Mouse (Mus musculus) liver, embryonic 14.5 days (tissue): Measurements from ENCODE around the gene Plagl1. TPM values are rescaled to one million over a fixed set of nuclear protein-coding genes. Genes with fewer than 3 reads are reported as not detected.

Source experiments
- ATAC-seq: fragments of 200-750 bp; cut with Nextera tagmentation; 2 replicates; pipeline ENCODE4 v1.8.0; 2017; ENCODE audit warnings: moderate number of reproducible peaks, mild to moderate bottlenecking, moderate library complexity; ENCODE audit not compliant: insufficient read depth
- DNase-seq, 3 experiments: peaks; one replicate each; pipeline ENCODE4 v3.0.0-alpha.2; 2012 to 2013; ENCODE audit warnings: low read depth in 3 of 3, low spot score in 3 of 3
- H3K27ac ChIP-seq: fragments of 300-500 bp; sonication (generic); 2 replicates; pipeline ENCODE4 v1.5.1; 2014; ENCODE audit warnings: moderate library complexity, mild to moderate bottlenecking, control low read depth, inconsistent platforms
- H3K27me3 ChIP-seq: fragments of 300-500 bp; sonication (generic); 2 replicates; pipeline ENCODE4 v1.6.1; 2014; ENCODE audit warnings: mild to moderate bottlenecking, low read length, moderate library complexity; ENCODE audit not compliant: control insufficient read depth, insufficient read depth
- H3K36me3 ChIP-seq: fragments of 300-500 bp; sonication (generic); replicated peaks from 2 replicates; pipeline ENCODE4 v1.6.1; 2014; ENCODE audit warnings: low read depth; ENCODE audit not compliant: control insufficient read depth, insufficient read depth
- H3K4me1 ChIP-seq, 2 experiments: fragments of 200-500 bp in 1 of 2; fragments of 300-500 bp in 1 of 2; sonication (generic) in 1 of 2; replicated peaks; 2 replicates each; pipeline ENCODE4 v1.6.1; 2012 to 2014; ENCODE audit warnings: antibody characterized with exemption in 1 of 2, inconsistent platforms in 1 of 2, low read length in 1 of 2; ENCODE audit not compliant: control insufficient read depth in 2 of 2, insufficient read depth in 2 of 2
- H3K4me2 ChIP-seq: fragments of 300-500 bp; sonication (generic); 2 replicates; pipeline ENCODE4 v1.6.1; 2014; ENCODE audit warnings: low read depth, mild to moderate bottlenecking, control low read depth, moderate library complexity
- H3K4me3 ChIP-seq, 2 experiments: fragments of 200-500 bp in 1 of 2; fragments of 300-500 bp in 1 of 2; sonication (generic) in 1 of 2; 2 replicates each; pipeline ENCODE4 v1.5.1; 2012 to 2014; ENCODE audit warnings: low read depth in 2 of 2, low read length in 2 of 2, mild to moderate bottlenecking in 2 of 2, control low read depth in 1 of 2, inconsistent platforms in 1 of 2, moderate library complexity in 1 of 2; ENCODE audit not compliant: insufficient read depth in 1 of 2
- H3K9ac ChIP-seq: fragments of 300-500 bp; sonication (generic); replicated peaks from 2 replicates; pipeline ENCODE4 v1.6.1; 2014; ENCODE audit warnings: mild to moderate bottlenecking, control low read depth, moderate library complexity
- H3K9me3 ChIP-seq: fragments of 300-500 bp; sonication (generic); 2 replicates; pipeline ENCODE4 v1.6.1; 2016; ENCODE audit warnings: low read length, mixed read lengths; ENCODE audit not compliant: control insufficient read depth
- CTCF ChIP-seq: IDR thresholded peaks from 2 replicates; pipeline ENCODE4 v1.5.1; 2016; ENCODE audit warnings: antibody characterized with exemption, low read depth, control low read depth
- EP300 ChIP-seq: IDR thresholded peaks from 2 replicates; pipeline ENCODE4 v1.6.1; 2016; ENCODE audit warnings: antibody characterized with exemption, low read depth
- WGBS: fragments of 180-500 bp; shearing (Covaris S2); extraction: QIAGEN DNeasy Blood & Tissue Kit; methylation state at CpG from one replicate; pipeline ENCODE4 v1.1.7; 2014; ENCODE audit not compliant: insufficient replicate concordance; 5-methylcytosine and 5-hydroxymethylcytosine counted together
- polyA plus RNA-seq, 2 experiments: library from polyadenylated mRNA; depleted of rRNA in 1 of 2; stranded (reverse) in 1 of 2; unstranded in 1 of 2; fragments of >200 nt; fragmentation: Nextera tagmentation in 1 of 2; extraction: Ambion mirVana in 1 of 2; gene quantifications; 2 replicates each; pipeline versions ENCODE4 v1.2.1 to v1.2.3; 2012 to 2014

Plagl1 gene
- polyA plus RNA-seq (2012; rRNA removed) = 41.0 and 47.0 TPM in 2 replicates
- polyA plus RNA-seq (2014; fragmentation: Nextera tagmentation; extraction: Ambion mirVana) = 26.3 and 27.5 TPM in 2 replicates

DNA sequence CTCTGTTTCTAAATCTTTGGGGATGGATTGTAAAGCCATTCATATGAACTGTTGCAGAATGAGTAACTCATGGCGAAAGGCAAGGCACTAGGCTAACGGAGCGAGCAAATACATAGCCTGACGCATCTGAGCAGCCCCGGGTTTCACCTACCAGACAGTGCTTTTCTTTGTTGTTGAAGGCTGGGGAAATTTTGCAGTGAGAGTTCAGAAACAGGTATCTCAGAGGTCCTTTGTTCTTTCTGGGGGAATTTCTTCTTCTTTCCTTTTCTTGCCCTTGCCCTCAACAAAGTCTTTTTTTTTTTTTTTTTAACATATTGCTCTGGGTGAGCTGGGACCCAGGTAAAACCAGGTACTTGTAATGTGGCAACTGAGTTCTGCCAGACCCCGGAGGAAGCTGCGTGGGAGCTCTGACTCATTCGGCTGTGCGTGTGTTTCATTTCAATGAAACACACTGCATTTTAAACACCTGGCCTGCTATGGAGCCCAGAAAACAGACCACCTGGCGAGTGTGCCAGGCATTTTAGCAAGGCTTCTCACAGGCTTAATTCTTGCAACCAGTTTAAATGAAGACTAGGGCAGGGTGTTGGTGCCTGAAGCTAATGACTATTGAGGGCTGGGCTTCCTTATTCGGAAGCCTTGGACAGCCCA lies at the start of gene Plagl1:
Gene Plagl1, plus strand, starts transcription at position 484 of the 648 bp plus-strand sequence.
- ATAC-seq (no peak), DNase-seq (no peak)
- peak within 1 kb of the TSS in 1 of 2 experiments; percentile 23; a peak in 1 of 4 replicates for H3K4me3 ChIP-seq
- H3K27ac ChIP-seq = no peak within 1 kb of the TSS
- peak within 1 kb of the TSS; percentile 33 for H3K4me2 ChIP-seq
- no peaks in the 10 kb centered on the region for H3K4me1 ChIP-seq
- H3K36me3 ChIP-seq = no peaks in the 10 kb centered on the region
- no peaks in the 10 kb centered on the region for H3K9me3 ChIP-seq
- H3K27me3 ChIP-seq = no peaks in the 10 kb centered on the region; the same call in none of the 2 replicates
- WGBS = 66% methylated on average over 11 of the region's 11 CpGs
- TF ChIP-seq EP300 (no peak), CTCF (no peak)
- H3K9ac ChIP-seq = no peak within 1 kb of the TSS

DNA sequence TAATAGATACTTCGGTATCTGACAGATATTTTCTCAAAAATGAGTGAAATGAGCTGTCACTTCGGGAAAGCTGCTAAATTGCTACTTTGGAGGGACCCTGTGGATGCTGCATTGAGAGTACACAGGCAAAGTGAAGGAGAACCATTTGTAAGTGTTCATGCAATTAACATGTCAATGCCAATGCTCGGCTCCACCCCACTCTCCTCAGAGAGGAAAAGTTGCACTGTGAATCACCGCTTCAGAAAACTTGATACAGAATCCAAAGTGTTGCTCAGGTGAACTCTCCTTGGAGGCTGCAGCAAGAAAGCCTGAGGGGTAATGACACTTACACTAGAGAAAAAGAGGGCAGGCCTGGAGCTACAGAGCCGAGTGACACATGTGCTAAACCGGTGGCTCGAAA lies 46.3 kb upstream of the Plagl1 start:
- Histone ChIP-seq H3K27me3 (no peaks in the 10 kb centered on the region), H3K9ac (no peak overlapping the region), H3K4me3 (no peak overlapping the region), H3K9me3 (no peaks in the 10 kb centered on the region), H3K4me1 (peaks cover 2 to 11% of the 10 kb centered on the region in 2 experiments; a peak in 3 of 4 replicates), H3K4me2 (no peak overlapping the region), H3K36me3 (no peaks in the 10 kb centered on the region), H3K27ac (no peak overlapping the region)
- TF ChIP-seq EP300 (no peak), CTCF (no peak)
- 74% methylated on average over 7 of the region's 7 CpGs for WGBS
- no peak for ATAC-seq
- no peak for DNase-seq

DNA sequence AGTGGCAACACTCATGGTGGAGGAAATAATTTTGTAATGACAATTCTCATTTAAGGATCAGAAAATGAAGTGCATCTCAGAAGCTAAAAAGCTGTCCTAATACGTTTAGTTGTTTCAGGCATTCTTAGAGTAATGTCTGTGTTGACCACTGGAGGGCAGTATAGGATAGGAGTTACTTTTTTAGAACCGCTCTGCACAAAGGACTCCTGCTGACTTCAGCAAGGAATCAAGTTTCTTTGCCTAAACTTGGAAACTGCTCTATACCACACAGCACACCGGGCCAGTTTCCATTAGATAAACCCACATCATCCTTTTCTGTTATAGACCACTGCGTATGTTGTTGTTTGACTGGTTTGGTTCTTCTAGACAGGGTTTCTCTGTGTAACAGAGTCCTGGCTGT lies 43.7 kb upstream of the Plagl1 start:
- Histone ChIP-seq H3K9ac (no peak overlapping the region), H3K27me3 (no peaks in the 10 kb centered on the region), H3K4me3 (no peak overlapping the region), H3K4me2 (no peak overlapping the region), H3K36me3 (no peaks in the 10 kb centered on the region), H3K9me3 (no peaks in the 10 kb centered on the region), H3K4me1 (peaks cover 2 to 3% of the 10 kb centered on the region in 2 experiments; a peak in 2 of 4 replicates), H3K27ac (no peak overlapping the region)
- DNase-seq (peak; percentile 45 to 50 (median 49)), ATAC-seq (no peak; the same call in 1 of the 2 replicates)
- TF ChIP-seq CTCF = peak; percentile 68
- no peak for TF ChIP-seq EP300
- WGBS = 22% methylated on average over 4 of the region's 4 CpGs

DNA sequence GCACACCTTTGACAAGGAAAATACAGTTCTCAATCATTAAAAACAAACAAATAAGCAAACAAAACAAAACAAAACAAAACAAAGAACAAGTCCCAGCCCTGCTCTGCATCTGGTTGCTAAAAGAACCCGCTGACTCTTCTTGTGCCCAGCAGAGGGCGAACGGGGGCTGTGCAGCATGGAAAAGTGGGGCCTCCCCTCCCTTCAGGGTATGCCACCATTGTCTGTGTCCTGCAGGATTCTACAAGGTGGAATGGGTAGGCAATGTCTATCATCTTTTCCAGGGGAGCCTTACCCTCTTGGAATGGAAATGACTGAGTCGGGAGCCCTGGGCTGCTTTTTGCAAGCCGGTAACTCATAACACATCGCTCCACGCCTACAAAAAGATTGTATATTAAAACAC lies 41.8 kb upstream of the Plagl1 start:
- no peak for DNase-seq
- Histone ChIP-seq H3K36me3 (no peaks in the 10 kb centered on the region), H3K9ac (no peak overlapping the region), H3K27me3 (no peaks in the 10 kb centered on the region), H3K4me2 (no peak overlapping the region), H3K4me3 (no peak overlapping the region), H3K9me3 (no peaks in the 10 kb centered on the region), H3K27ac (no peak overlapping the region), H3K4me1 (no peaks in the 10 kb centered on the region)
- 58% methylated on average over 7 of the region's 7 CpGs for WGBS
- ATAC-seq = no peak
- TF ChIP-seq EP300 (no peak), CTCF (peak; percentile 78)

DNA sequence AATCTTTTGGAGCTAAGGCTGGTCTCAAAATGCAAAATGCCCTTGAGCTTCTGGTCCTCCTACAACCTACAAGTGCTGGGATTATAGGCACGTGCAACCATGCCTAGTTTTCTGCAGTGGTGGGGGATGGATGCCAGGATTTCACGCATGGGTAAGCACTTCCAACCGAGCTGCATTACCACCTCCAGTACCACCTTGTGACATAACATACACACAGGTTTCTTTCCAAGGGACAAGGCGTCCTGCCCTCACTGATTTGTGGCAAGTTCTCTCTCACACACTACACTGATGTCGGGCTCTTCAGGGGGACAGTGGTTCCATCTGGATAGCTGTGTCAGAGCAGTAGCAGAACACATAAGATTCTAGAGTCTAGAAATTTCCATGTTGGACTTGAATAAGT lies 41.3 kb upstream of the Plagl1 start:
- H3K27ac ChIP-seq = no peak overlapping the region
- no peaks in the 10 kb centered on the region for H3K4me1 ChIP-seq
- H3K36me3 ChIP-seq = no peaks in the 10 kb centered on the region
- H3K9ac ChIP-seq = no peak overlapping the region
- H3K9me3 ChIP-seq = no peaks in the 10 kb centered on the region
- DNase-seq (no peak), ATAC-seq (no peak)
- H3K4me2 ChIP-seq = no peak overlapping the region
- no peak overlapping the region for H3K4me3 ChIP-seq
- H3K27me3 ChIP-seq = no peaks in the 10 kb centered on the region
- TF ChIP-seq EP300 (no peak), CTCF (no peak)
- WGBS = 48% methylated on average over 5 of the region's 5 CpGs
